14 mouse cellular contexts compared by ENCODE assay signal in the genomic region with DNA sequence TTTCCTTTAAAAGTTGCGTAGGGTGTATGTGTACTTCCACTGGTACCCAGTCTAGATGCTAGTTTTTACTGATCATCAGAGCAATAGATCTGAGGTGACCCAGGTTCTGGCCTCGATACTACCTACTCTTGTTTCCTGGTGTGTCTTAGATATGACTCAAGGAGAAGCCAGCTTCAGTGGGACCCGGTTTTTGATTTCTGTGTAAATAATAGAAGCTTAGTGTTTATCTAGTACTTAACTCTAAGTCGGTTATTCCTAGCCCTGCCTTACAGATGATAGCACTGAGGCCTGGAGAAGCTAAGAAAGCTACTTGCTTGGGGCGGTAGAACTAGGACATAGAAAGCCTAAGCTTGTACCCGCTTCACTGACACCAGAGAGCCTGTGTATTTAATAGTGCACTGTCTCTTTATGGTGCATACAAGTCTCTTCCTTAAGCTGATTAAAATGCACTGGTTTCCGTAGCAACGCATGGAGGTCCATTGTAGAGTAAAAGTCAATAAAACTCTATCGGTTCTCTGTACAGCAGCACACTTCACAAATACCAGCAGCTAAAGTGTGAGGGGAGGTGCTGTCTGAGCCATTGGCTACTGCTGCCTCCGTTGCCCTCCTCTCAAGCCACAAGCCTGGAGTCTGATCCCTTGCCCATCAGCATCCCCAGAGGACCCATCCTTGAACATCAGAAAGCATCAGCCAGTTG.
DNase-seq lines count a peak whose midpoint lies in the region; ATAC-seq lines count a peak whose summit lies in the region.
"Had no signal": no experiment of that assay in that cellular context is flagged by ENCODE, and none has a peak within 500 bp of the region (broad histone marks: within the 10 kb centered on the region; RNA-seq: fewer than 3 reads in every experiment).

No protein-coding gene starts in this region.

- H3K4me1 ChIP-seq in lung, embryonic 15.5 days: peaks cover 37% of the 10 kb centered on the region
- H3K4me1 ChIP-seq in hindbrain, embryonic 11.5 days (replicated peaks; ENCODE audit: control insufficient read depth, insufficient read depth, low read length): 0 out of 2 replicates have a peak, but pooled peaks cover 3% of the 10 kb centered on the region
- peaks cover 37% of the 10 kb centered on the region for H3K4me1 ChIP-seq in midbrain, embryonic 13.5 days (replicated peaks)
- H3K4me1 ChIP-seq in stomach, embryonic 15.5 days: no peaks in the 10 kb centered on the region

- H3K9ac ChIP-seq in lung, embryonic 15.5 days: no peak overlapping the region
- H3K9ac ChIP-seq in hindbrain, embryonic 11.5 days (ENCODE audit: low read depth, low read length): no peak overlapping the region
- H3K9ac ChIP-seq in midbrain, embryonic 13.5 days (replicated peaks): no peak overlapping the region; the same call in 1 of the 2 replicates
- H3K9ac ChIP-seq in stomach, embryonic 15.5 days: no peak overlapping the region
- H3K9ac ChIP-seq: embryonic facial prominence, embryonic 13.5 days; heart, embryonic 15.5 days; kidney, embryonic 15.5 days; liver, postnatal 0 days had no signal

- ATAC-seq in lung, embryonic 15.5 days (ENCODE audit: borderline replicate concordance, extremely low read depth, low FRiP score, low TSS enrichment): peak; percentile 43; the same call in 1 of the 2 replicates
- peak; percentile 67; the same call in 1 of the 2 replicates for ATAC-seq in hindbrain, embryonic 11.5 days (ENCODE audit: low FRiP score)
- ATAC-seq in midbrain, embryonic 13.5 days: peak; percentile 89
- peak; percentile 73 for ATAC-seq in stomach, embryonic 15.5 days (ENCODE audit: insufficient read depth, low FRiP score, low read depth)
- ATAC-seq: liver, postnatal 0 days had no signal

- WGBS in lung, embryonic 15.5 days: 47% methylated on average over 10 of the region's 10 CpGs
- 62% methylated on average over 10 of the region's 10 CpGs for WGBS in hindbrain, embryonic 11.5 days
- WGBS in midbrain, embryonic 13.5 days: 28% methylated on average over 10 of the region's 10 CpGs
- 53% methylated on average over 10 of the region's 10 CpGs for WGBS in stomach, embryonic 15.5 days

- DNase-seq in lung, postnatal 25 days (ENCODE audit: low spot score): no peak
- peak; percentile 43 for DNase-seq in hindbrain, embryonic 11.5 days (ENCODE audit: low spot score)
- DNase-seq in yolk sac, embryonic 10.5 days (ENCODE audit: low spot score): no peak
- DNase-seq in thymus, postnatal 4 days: no peak
- no peak for DNase-seq in thymus, postnatal 36 days
- DNase-seq: B cell, adult 2 months; liver, postnatal 0 days had no signal

- H3K27ac ChIP-seq in lung, embryonic 15.5 days: peak overlapping the region; percentile 45
- H3K27ac ChIP-seq in hindbrain, embryonic 11.5 days (ENCODE audit: low read depth, low read length): 0 out of 2 replicates have a peak overlapping the region, but pooled peaks have one; percentile 8
- H3K27ac ChIP-seq in midbrain, embryonic 13.5 days: peak overlapping the region; percentile 74
- H3K27ac ChIP-seq in stomach, embryonic 15.5 days: peak overlapping the region; percentile 21; the same call in 1 of the 2 replicates
- H3K27ac ChIP-seq: embryonic facial prominence, embryonic 13.5 days; heart, embryonic 15.5 days; kidney, embryonic 15.5 days; limb, embryonic 10.5 days had no signal

- H3K27me3 ChIP-seq in lung, embryonic 15.5 days: no peaks in the 10 kb centered on the region
- H3K27me3 ChIP-seq in hindbrain, embryonic 11.5 days (ENCODE audit: control insufficient read depth, insufficient read depth, low read length): no peaks in the 10 kb centered on the region
- H3K27me3 ChIP-seq in midbrain, embryonic 13.5 days: no peaks in the 10 kb centered on the region
- H3K27me3 ChIP-seq in stomach, embryonic 15.5 days (replicated peaks): no peaks in the 10 kb centered on the region
- H3K27me3 ChIP-seq: embryonic facial prominence, embryonic 13.5 days; heart, embryonic 15.5 days; kidney, embryonic 15.5 days had no signal

- H3K36me3 ChIP-seq in lung, embryonic 15.5 days: no peaks in the 10 kb centered on the region
- no peaks in the 10 kb centered on the region for H3K36me3 ChIP-seq in hindbrain, embryonic 11.5 days (ENCODE audit: control insufficient read depth, insufficient read depth, low read length)
- H3K36me3 ChIP-seq in midbrain, embryonic 13.5 days: no peaks in the 10 kb centered on the region
- H3K36me3 ChIP-seq in stomach, embryonic 15.5 days: no peaks in the 10 kb centered on the region
- H3K36me3 ChIP-seq: embryonic facial prominence, embryonic 13.5 days; heart, embryonic 15.5 days; kidney, embryonic 15.5 days; limb, embryonic 10.5 days had no signal

- H3K4me3 ChIP-seq in lung, embryonic 15.5 days: no peak overlapping the region
- H3K4me3 ChIP-seq in hindbrain, embryonic 11.5 days (ENCODE audit: low read depth, low read length): no peak overlapping the region
- H3K4me3 ChIP-seq in midbrain, embryonic 13.5 days (replicated peaks): no peak overlapping the region
- no peak overlapping the region for H3K4me3 ChIP-seq in stomach, embryonic 15.5 days (replicated peaks)
- H3K4me3 ChIP-seq: embryonic facial prominence, embryonic 13.5 days; heart, embryonic 15.5 days; kidney, embryonic 15.5 days; limb, embryonic 10.5 days had no signal

- H3K4me2 ChIP-seq in lung, embryonic 15.5 days: 0 out of 2 replicates have a peak overlapping the region, but pooled peaks have one; percentile 0
- no peak overlapping the region for H3K4me2 ChIP-seq in hindbrain, embryonic 11.5 days (replicated peaks; ENCODE audit: low read depth, low read length)
- H3K4me2 ChIP-seq in midbrain, embryonic 13.5 days (replicated peaks): peak overlapping the region; percentile 25
- H3K4me2 ChIP-seq in stomach, embryonic 15.5 days: no peak overlapping the region
- H3K4me2 ChIP-seq: embryonic facial prominence, embryonic 13.5 days; heart, embryonic 15.5 days; kidney, embryonic 15.5 days had no signal

- H3K9me3 ChIP-seq in lung, embryonic 15.5 days: no peaks in the 10 kb centered on the region
- H3K9me3 ChIP-seq in hindbrain, embryonic 11.5 days (ENCODE audit: control insufficient read depth, low read length): no peaks in the 10 kb centered on the region
- no peaks in the 10 kb centered on the region for H3K9me3 ChIP-seq in midbrain, embryonic 13.5 days
- no peaks in the 10 kb centered on the region for H3K9me3 ChIP-seq in stomach, embryonic 15.5 days
- H3K9me3 ChIP-seq: embryonic facial prominence, embryonic 13.5 days; heart, embryonic 15.5 days; kidney, embryonic 15.5 days; limb, embryonic 10.5 days had no signal

Comparison
In these comparisons a context has a peak if more than half of its experiments do, and no peak if none do; other contexts are left out.
1. H3K27ac ChIP-seq: peak in every context shown above with its lines; median percentile 74 in midbrain, embryonic 13.5 days; 45 in lung, embryonic 15.5 days; 21 in stomach, embryonic 15.5 days; 8 in hindbrain, embryonic 11.5 days.
2. H3K4me2 ChIP-seq: peak in lung, embryonic 15.5 days (single experiment) and midbrain, embryonic 13.5 days (single experiment); none in hindbrain, embryonic 11.5 days (single experiment) and stomach, embryonic 15.5 days (single experiment).
3. Peak in every context shown above with its lines, with median percentiles within 50 percentile points of each other: ATAC-seq.